Mouse (Mus musculus): ENCODE measurements around the gene Ssmem1. TPM values are rescaled to one million over a fixed set of nuclear protein-coding genes. Genes with fewer than 3 reads are reported as not detected.

Gene Ssmem1
- polyA plus RNA-seq, 1 experiment from 2014 or later = 0.21 TPM

GRCm38 (mm10) chr6:30477210-30477714 lies 32.4 kb upstream of the Ssmem1 start:
- Histone ChIP-seq H3K9me3 (replicated peaks) (no peaks in the 10 kb centered on the region), H3K27ac (replicated peaks) (no peak overlapping the region; the same call in 1 of the 2 replicates), H3K36me3 (replicated peaks) (peaks cover 44% of the 10 kb centered on the region), H3K9ac (no peak overlapping the region), H3K4me2 (no peak overlapping the region), H3K27me3 (no peaks in the 10 kb centered on the region), H3K4me3 (replicated peaks) (no peak overlapping the region), H3K4me1 (replicated peaks) (peaks cover 3% of the 10 kb centered on the region)
- WGBS (ENCODE audit: insufficient replicate concordance) = 68% methylated on average over 8 of the region's 8 CpGs
- ATAC-seq (ENCODE audit: insufficient read depth) = peak; percentile 58

- H3K36me3 ChIP-seq (replicated peaks) = peaks cover 50% of the 10 kb centered on the region
- 78% methylated on average over 6 of the region's 6 CpGs for WGBS (ENCODE audit: insufficient replicate concordance)
These were observed 31.9 kb upstream of the Ssmem1 start for GRCm38 (mm10) chr6:30477784-30478183.

GRCm38 (mm10) chr6:30479418-30479817 lies 30.2 kb upstream of the Ssmem1 start:
- no peak for ATAC-seq (ENCODE audit: insufficient read depth)
- no peak overlapping the region for H3K27ac ChIP-seq (replicated peaks)
- H3K36me3 ChIP-seq (replicated peaks) = peaks cover 65% of the 10 kb centered on the region

More at GRCm38 (mm10) chr6:30477784-30478183, 31.9 kb upstream of the Ssmem1 start:
- Histone ChIP-seq H3K4me3 (replicated peaks) (no peak overlapping the region), H3K4me2 (no peak overlapping the region), H3K4me1 (replicated peaks) (peaks cover 3% of the 10 kb centered on the region), H3K27ac (replicated peaks) (no peak overlapping the region; the same call in 1 of the 2 replicates), H3K9ac (no peak overlapping the region), H3K27me3 (no peaks in the 10 kb centered on the region), H3K9me3 (replicated peaks) (no peaks in the 10 kb centered on the region)
- ATAC-seq (ENCODE audit: insufficient read depth) = no peak

GRCm38 (mm10) chr6:30482908-30483307 lies 26.7 kb upstream of the Ssmem1 start:
- Histone ChIP-seq H3K4me1 (replicated peaks) (no peaks in the 10 kb centered on the region), H3K9me3 (replicated peaks) (no peaks in the 10 kb centered on the region), H3K9ac (no peak overlapping the region), H3K27me3 (no peaks in the 10 kb centered on the region), H3K27ac (replicated peaks) (no peak overlapping the region), H3K36me3 (replicated peaks) (peaks cover 97% of the 10 kb centered on the region), H3K4me2 (no peak overlapping the region), H3K4me3 (replicated peaks) (no peak overlapping the region)
- ATAC-seq (ENCODE audit: insufficient read depth) = no peak
- WGBS (ENCODE audit: insufficient replicate concordance) = 88% methylated on average over 2 of the region's 2 CpGs

More at GRCm38 (mm10) chr6:30479418-30479817, 30.2 kb upstream of the Ssmem1 start:
- Histone ChIP-seq H3K9me3 (replicated peaks) (no peaks in the 10 kb centered on the region), H3K4me3 (replicated peaks) (no peak overlapping the region), H3K4me1 (replicated peaks) (peaks cover 3% of the 10 kb centered on the region), H3K4me2 (no peak overlapping the region), H3K27me3 (no peaks in the 10 kb centered on the region), H3K9ac (no peak overlapping the region)
- 84% methylated on average over 3 of the region's 3 CpGs for WGBS (ENCODE audit: insufficient replicate concordance)

GRCm38 (mm10) chr6:30486504-30486903 lies 23.1 kb upstream of the Ssmem1 start:
- WGBS (ENCODE audit: insufficient replicate concordance) = 80% methylated on average over 6 of the region's 6 CpGs
- no peak overlapping the region for H3K4me3 ChIP-seq (replicated peaks)

GRCm38 (mm10) chr6:30499049-30499448 lies 10.6 kb upstream of the Ssmem1 start:
- H3K4me3 ChIP-seq (replicated peaks) = no peak overlapping the region
- no peak overlapping the region for H3K9ac ChIP-seq
- no peaks in the 10 kb centered on the region for H3K9me3 ChIP-seq (replicated peaks)
- peaks cover 85% of the 10 kb centered on the region for H3K36me3 ChIP-seq (replicated peaks)
- no peak overlapping the region for H3K27ac ChIP-seq (replicated peaks)
- H3K4me2 ChIP-seq = no peak overlapping the region
- peaks cover 7% of the 10 kb centered on the region for H3K4me1 ChIP-seq (replicated peaks)
- ATAC-seq (ENCODE audit: insufficient read depth) = no peak
- H3K27me3 ChIP-seq = no peaks in the 10 kb centered on the region
- 34% methylated on average over 3 of the region's 3 CpGs for WGBS (ENCODE audit: insufficient replicate concordance)

More at GRCm38 (mm10) chr6:30486504-30486903, 23.1 kb upstream of the Ssmem1 start:
- Histone ChIP-seq H3K27ac (replicated peaks) (no peak overlapping the region), H3K27me3 (no peaks in the 10 kb centered on the region), H3K4me2 (no peak overlapping the region), H3K9ac (no peak overlapping the region), H3K9me3 (replicated peaks) (no peaks in the 10 kb centered on the region), H3K36me3 (replicated peaks) (peaks cover 93% of the 10 kb centered on the region), H3K4me1 (replicated peaks) (no peaks in the 10 kb centered on the region)
- no peak for ATAC-seq (ENCODE audit: insufficient read depth)

- Histone ChIP-seq H3K27me3 (0 out of 2 replicates have a peak, but pooled peaks cover under 1% of the 10 kb centered on the region), H3K27ac (replicated peaks) (peak overlapping the region; percentile 93), H3K4me2 (peak overlapping the region; percentile 71), H3K9ac (peak overlapping the region; percentile 79), H3K36me3 (replicated peaks) (peaks cover 37% of the 10 kb centered on the region), H3K9me3 (replicated peaks) (no peaks in the 10 kb centered on the region), H3K4me1 (replicated peaks) (peaks cover 18% of the 10 kb centered on the region), H3K4me3 (replicated peaks) (peak overlapping the region; percentile 82)
- WGBS (ENCODE audit: insufficient replicate concordance) = 5% methylated on average over 2 of the region's 2 CpGs
- ATAC-seq (ENCODE audit: insufficient read depth) = no peak
These were observed 825 bp upstream of the Ssmem1 start for GRCm38 (mm10) chr6:30508824-30509223.

- Histone ChIP-seq H3K9ac (peak overlapping the region; percentile 22; the same call in 1 of the 2 replicates), H3K27me3 (peaks cover 9% of the 10 kb centered on the region; the same call in 1 of the 2 replicates), H3K4me3 (replicated peaks) (peak overlapping the region; percentile 82), H3K9me3 (replicated peaks) (no peaks in the 10 kb centered on the region), H3K4me2 (peak overlapping the region; percentile 71), H3K27ac (replicated peaks) (peak overlapping the region; percentile 93), H3K36me3 (replicated peaks) (peaks cover 25% of the 10 kb centered on the region), H3K4me1 (replicated peaks) (peaks cover 18% of the 10 kb centered on the region)
- 72% methylated on average over 5 of the region's 5 CpGs for WGBS (ENCODE audit: insufficient replicate concordance)
- ATAC-seq (ENCODE audit: insufficient read depth) = no peak
These were observed 642 bp downstream of the Ssmem1 start for GRCm38 (mm10) chr6:30510291-30510690.

- H3K4me2 ChIP-seq = no peak overlapping the region
- ATAC-seq (ENCODE audit: insufficient read depth) = no peak
- no peak overlapping the region for H3K9ac ChIP-seq
- peaks cover 9% of the 10 kb centered on the region; the same call in 1 of the 2 replicates for H3K27me3 ChIP-seq
- no peaks in the 10 kb centered on the region for H3K36me3 ChIP-seq (replicated peaks)
- peaks cover 7% of the 10 kb centered on the region for H3K4me1 ChIP-seq (replicated peaks)
- 36% methylated on average over 9 of the region's 9 CpGs for WGBS (ENCODE audit: insufficient replicate concordance)
- no peak overlapping the region for H3K27ac ChIP-seq (replicated peaks)
- H3K9me3 ChIP-seq (replicated peaks) = no peaks in the 10 kb centered on the region
- H3K4me3 ChIP-seq (replicated peaks) = no peak overlapping the region
These were observed 4.6 kb downstream of the Ssmem1 start for GRCm38 (mm10) chr6:30514242-30514641.

GRCm38 (mm10) chr6:30520400-30520799 lies 10.8 kb downstream of the Ssmem1 start:
- ATAC-seq (ENCODE audit: insufficient read depth) = no peak
- Histone ChIP-seq H3K36me3 (replicated peaks) (no peaks in the 10 kb centered on the region), H3K4me2 (no peak overlapping the region), H3K9me3 (replicated peaks) (no peaks in the 10 kb centered on the region), H3K4me1 (replicated peaks) (no peaks in the 10 kb centered on the region), H3K27me3 (no peaks in the 10 kb centered on the region; the same call in 1 of the 2 replicates), H3K27ac (replicated peaks) (no peak overlapping the region), H3K4me3 (replicated peaks) (no peak overlapping the region), H3K9ac (no peak overlapping the region)
- 54% methylated on average over 11 of the region's 11 CpGs for WGBS (ENCODE audit: insufficient replicate concordance)

GRCm38 (mm10) chr6:30525456-30526332 lies 16.0 kb downstream of the Ssmem1 start:
- H3K4me2 ChIP-seq = no peak overlapping the region
- H3K27me3 ChIP-seq = peaks cover 18% of the 10 kb centered on the region; the same call in 1 of the 2 replicates
- no peak overlapping the region for H3K27ac ChIP-seq (replicated peaks)
- H3K9ac ChIP-seq = no peak overlapping the region
- no peaks in the 10 kb centered on the region for H3K9me3 ChIP-seq (replicated peaks)
- ATAC-seq (ENCODE audit: insufficient read depth) = no peak
- no peaks in the 10 kb centered on the region for H3K36me3 ChIP-seq (replicated peaks)
- no peaks in the 10 kb centered on the region for H3K4me1 ChIP-seq (replicated peaks)
- no peak overlapping the region for H3K4me3 ChIP-seq (replicated peaks)
- 53% methylated on average over 7 of the region's 7 CpGs for WGBS (ENCODE audit: insufficient replicate concordance)

Measured in liver, embryonic 15.5 days (tissue).